Mouse (Mus musculus) cerebellum, postnatal 14 days (tissue): ENCODE data around the gene Snrpd2.
"Not testable (repeated sequence)": the region's sequence is repeated elsewhere in the genome, so short reads cannot be mapped to it uniquely, and the experiment has no call there.

ENCODE experiments used
- DNase-seq, 2 experiments: peaks; one replicate each; pipeline ENCODE4 v3.0.0; 2021; ENCODE audit warnings: mixed read lengths in 2 of 2

The Snrpd2 gene

GRCm38 (mm10) chr7:19151121-19151520 lies 1.6 kb downstream of the Snrpd2 start:
- DNase-seq: not testable (repeated sequence)

DNA sequence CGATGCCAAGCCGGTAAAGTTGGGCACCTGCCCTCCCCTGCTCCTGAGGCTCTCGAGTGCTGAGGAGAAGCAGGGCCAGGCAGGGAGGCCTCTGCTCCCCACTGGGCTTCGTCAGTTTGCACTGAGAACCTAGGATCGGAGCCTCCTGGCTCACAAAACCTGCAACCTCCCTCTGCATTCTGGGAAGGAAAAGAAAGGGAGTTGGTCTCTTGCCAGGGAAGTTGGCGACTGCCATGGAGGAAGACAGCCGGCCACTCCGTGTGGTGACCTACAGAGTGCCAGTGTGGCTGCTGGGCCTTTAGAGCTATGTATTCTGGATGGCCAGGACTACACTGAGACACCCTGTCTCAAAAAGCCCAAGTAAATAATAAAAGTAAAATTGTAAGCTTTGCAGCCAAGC lies 5.3 kb downstream of the Snrpd2 start:
- peak; percentile 56 to 71 for DNase-seq

GRCm38 (mm10) chr7:19155825-19156475 lies 6.4 kb downstream of the Snrpd2 start:
- peak in 1 of 2 experiments; percentile 61 for DNase-seq

DNA sequence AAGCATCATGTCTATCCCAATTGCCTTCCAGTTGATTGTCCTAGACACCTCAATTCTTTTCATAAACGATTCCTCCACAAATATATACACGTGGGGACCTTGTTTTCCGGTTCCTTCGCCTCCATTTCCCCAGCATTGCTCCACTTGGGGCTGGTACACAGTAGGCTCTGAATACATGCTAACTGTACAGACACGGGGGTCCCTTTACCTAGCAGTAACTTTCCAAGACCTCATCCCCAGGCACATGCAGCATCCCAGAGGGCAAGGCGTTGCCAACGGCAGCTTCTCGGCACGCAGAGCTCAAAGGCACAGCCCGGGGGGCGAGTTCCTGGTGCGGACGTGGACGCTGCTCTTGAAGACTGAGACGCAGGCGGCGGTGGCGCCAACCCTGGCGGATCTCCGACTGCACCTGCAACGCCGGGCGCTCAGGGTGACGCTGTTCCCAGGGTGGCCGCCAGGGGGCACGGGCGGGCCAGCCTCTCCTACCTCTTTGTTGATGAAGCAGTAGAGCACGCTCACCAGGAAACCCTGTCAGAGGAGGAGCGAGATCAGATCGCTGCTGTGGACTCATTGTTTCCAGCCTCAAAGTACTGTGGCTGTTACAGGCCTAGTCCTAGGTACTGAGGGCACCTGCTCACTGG lies 7.8 kb downstream of the Snrpd2 start:
- DNase-seq: peak; percentile 97 to 98

DNA sequence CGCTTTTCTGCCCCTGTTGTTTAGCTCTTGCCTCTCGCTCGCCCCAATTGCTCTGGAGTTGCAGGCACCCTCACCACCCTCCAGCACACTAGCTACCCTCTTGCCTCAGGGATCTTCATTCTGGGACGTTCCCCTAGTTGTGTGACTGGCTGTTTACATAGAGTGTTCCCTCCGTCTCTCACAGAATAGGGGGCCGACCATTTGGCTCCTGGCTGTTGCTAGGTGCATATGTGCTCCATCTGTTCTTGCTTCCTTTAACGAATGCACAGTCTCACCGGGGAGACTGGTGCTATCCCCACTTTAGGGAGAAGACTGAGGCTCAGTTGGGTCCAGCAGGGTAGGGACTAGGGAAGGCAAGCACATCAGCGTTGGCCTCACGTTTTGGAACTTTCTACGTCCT lies 9.1 kb downstream of the Snrpd2 start:
- DNase-seq: no peak

DNA sequence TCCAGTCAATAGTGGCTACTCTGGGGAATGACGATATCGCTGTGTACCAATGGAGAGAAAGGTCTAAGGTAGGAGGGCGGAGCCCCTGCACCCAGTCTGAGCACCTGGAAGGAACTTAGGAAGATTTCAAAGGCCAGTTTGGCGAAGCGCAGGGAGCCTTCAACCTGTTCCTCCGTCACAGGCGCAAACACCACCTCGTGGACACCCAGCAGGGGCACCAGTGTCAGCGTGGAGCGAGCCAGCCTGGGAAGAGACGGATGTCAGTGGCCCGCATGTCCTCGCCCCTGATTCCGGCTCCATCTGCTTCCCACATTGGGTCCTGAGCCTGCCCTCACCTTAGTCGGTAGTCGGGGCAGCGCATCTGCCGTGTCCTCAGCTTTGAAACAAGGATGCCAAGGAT lies 9.9 kb downstream of the Snrpd2 start:
- DNase-seq: no peak

DNA sequence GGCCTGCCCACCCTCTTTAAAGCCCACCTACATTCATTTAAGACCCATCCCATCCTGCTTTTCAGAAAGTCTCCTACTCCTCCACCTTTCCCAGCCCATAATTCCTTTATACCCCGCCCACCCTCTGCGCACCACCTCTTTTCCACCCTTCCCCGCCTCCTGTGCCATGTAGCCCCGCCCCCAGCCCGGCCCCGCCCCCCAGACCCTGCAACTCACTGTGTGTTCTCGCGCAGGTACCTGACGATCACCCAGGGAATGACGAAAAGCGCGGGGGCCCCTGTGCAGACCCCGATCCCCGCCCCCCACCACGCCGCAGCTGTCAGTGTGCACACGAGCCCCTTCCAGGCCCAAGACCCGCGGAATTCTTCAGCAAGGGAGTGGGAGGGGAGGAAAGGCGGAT lies 10.6 kb downstream of the Snrpd2 start:
- DNase-seq: peak in 1 of 2 experiments; percentile 52

GRCm38 (mm10) chr7:19162928-19163327 lies 13.4 kb downstream of the Snrpd2 start:
- DNase-seq: no peak

- DNase-seq: no peak
Observed at GRCm38 (mm10) chr7:19163752-19164151, 14.2 kb downstream of the Snrpd2 start.

DNA sequence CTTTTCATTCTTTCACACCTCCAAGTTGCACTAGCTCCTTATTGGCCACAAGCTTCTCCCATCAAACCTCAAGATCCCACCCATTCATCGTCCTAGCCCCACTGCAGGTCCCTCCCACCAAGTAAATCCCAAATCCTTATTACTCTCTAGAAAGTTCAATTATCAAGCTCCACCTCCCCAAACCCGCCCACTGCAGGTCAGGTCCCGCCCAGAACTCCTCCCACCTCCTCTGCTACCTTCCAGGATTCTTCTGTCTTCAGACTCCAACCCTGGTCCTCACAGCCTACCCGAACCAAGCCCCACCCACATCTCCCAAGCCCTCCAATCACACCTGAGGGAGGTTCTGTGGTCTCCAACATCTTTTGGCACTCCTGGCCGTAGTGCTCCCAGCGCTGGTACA lies 14.7 kb downstream of the Snrpd2 start:
- no peak for DNase-seq

DNA sequence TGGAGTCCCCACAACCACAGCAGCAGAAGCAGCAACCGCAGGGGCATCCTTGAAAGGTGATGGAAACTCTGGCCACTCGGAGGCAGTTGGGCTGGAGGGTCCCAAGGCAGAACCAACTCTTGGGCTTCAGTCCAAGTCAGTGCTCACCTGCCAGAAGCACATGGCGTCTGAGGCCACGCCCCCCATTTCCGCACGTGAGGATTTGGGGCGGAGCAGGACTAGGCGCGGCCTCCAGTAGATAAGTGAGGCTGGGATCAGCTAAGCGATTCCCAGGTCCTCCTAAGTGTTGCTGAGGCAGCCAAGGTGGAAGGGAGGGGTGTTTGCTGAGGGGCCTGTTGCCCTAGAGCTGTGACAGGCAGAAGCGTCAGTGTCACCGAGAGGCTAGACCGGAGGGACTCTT lies 15.5 kb downstream of the Snrpd2 start:
- no peak for DNase-seq

GRCm38 (mm10) chr7:19165656-19166423 lies 16.3 kb downstream of the Snrpd2 start, which contains the start of gene Gipr:
TSS of gene Gipr (minus strand) at chr7:19166127.
- DNase-seq: no peak

GRCm38 (mm10) chr7:19166990-19167389 lies 17.5 kb downstream of the Snrpd2 start:
- DNase-seq: no peak

DNA sequence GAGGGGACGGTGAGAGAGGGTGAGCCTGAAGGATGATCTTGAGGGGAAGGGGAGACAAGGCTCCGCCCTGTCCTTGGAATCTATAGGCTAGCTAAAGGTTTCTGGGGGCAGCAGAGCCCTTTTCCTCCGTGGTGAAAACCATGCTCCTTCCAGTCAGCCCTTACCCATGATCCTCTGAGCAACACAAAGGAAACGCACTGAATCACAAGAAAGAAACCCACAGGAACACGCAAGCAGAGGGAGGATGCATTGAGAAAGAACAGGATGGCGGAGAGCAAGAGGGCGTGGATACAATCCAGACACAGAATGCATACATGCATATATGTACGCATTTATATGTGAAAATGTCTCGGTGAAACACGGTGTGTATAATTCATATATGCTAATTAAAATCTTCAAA lies 20.0 kb downstream of the Snrpd2 start:
- DNase-seq: no peak

DNA sequence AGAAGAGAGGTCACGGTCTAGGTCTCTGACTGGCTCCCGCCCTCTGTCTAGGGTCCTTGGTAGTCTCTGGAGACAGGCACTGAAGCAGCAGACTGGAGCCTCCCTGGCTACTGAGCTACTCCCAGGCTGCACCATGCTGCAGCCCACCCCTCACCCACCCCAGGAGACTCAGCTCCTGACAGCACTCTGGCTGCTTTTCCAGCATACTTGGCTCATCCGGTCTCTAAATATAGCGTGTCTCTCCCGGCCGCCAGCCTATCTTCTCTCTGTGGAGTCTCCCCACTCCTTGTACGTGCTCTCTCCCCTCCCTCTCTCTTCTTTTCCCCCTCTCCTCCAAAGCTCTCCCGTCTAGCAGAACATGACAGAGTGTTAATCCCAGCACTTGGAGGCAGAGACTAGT lies 20.6 kb downstream of the Snrpd2 start:
- DNase-seq: no peak

DNA sequence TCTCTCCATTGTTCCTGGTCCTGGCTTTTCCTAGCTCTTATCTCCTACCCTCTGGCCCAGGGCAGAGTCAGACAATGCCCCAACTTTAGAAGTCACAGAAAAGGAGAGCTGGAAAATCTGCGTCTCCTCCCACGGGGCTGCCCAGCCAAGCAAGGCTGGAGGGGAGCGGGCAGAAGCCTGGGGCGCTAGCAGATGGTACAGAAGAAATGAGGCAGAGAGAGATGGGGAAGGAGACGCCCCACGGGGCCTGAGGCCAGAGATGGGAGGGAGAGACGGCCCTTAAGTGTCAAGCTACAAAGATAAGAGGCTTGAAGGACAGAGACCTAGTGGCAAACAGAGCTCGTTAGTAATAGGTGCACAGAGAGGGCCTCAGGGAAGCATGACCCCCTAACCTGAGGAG lies 22.3 kb downstream of the Snrpd2 start:
- DNase-seq: no peak

DNA sequence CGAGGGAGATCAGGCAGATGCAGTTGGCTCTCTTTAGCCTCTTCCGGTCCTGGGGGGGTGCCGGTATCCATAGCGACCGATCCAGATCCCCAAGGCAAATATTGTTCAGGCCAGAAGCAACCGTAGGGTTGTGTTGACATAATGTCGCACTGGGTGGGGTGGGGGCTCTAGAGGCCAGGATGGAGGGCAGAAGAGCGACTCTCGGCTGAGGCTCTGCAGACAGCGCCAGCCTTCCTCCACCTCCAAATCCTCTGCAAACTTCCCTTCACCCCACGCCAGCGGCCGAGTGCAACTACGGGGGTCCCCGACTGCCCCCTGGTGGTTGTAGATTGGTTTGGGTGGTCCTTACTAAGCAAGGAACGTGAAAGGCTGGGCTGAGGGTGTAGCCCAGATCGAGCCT lies 23.4 kb downstream of the Snrpd2 start:
- peak; percentile 84 to 92 for DNase-seq

DNA sequence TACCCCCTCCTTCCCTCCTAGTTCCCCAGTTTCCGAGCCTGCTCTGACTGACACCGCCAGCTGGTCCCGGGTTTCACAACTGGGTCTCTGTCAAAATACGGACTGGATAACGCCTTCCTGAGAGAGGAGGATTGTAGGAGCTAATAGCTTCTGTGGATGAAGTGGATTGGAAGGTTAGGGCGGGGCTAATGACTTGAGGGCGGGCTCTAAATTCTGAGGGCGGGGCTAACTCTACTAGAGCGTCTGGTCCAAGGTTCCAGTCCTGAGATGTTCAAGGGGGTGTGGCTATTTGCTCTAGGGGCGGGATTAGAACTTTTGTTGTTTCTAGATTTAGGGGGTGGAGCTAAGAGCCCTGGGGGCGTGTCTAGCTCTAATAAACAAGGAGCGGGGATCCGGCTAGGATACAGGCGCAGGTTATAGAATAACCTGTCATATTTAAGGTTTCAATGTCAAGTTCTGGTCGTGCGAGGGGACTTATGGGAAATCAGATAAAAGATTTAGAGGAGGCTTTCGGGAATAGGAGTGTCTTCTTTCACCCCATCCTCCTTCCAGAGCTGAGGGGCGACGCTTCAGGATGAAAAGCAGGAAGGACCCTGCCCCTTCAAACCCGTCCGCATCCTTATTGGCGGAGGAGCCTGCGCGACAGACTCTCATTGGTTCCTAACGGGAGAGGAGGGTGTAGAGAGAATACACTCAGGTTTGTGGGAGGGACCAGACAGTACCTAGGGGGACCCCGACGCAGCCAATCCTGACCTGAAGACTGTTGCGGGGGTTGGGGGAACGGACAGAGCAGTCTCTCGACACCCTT lies 26.4 kb downstream of the Snrpd2 start, which contains the start of gene Eml2:
Gene Eml2 (plus strand): TSS at position 714 of the 808 bp plus-strand sequence.
- DNase-seq: peak; percentile 83 to 84

DNA sequence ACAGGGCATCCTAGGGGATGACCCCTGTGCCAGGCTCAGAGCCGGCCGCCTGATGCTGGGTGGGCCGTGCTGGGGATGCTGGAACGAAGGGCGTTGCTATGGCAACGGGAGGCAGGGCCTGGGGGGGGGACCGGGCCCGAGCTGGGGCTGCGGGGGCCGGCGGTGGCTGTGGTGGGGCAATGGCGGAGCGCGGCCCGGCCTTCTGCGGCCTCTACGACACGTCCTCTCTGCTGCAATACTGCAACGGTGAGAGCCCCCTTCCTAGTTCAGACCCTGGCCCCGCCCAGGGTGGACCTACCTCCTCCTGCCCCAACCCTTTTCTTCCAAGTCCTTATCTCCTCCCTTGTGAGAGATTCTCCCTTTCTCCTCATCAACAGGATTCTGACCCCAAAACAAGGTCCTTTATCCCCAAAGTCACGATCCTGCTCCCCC lies 27.0 kb downstream of the Snrpd2 start:
- no peak for DNase-seq

- DNase-seq: peak in 1 of 2 experiments; percentile 30
Observed at GRCm38 (mm10) chr7:19177216-19177615, 27.7 kb downstream of the Snrpd2 start.

DNA sequence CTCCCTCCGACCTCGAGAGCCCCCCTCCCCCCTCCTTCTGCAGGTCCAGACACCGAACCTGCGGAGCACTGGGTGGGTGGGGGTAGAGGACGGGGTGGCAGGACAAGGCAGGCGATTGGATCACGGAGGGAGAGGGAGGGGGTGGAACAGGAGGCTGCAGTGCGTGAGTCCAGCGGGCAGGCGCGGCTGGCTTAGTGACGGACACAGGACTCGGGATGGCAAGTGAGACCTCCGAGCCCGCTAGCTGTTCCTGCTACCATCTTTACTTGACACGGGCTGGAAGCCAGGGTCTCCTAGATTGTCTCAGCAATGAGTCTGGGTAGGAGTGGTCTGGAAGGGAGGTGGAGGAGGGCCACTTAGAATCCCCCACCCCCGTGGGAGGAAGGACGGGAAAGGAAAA lies 28.5 kb downstream of the Snrpd2 start:
- DNase-seq: peak in 1 of 2 experiments; percentile 51

DNA sequence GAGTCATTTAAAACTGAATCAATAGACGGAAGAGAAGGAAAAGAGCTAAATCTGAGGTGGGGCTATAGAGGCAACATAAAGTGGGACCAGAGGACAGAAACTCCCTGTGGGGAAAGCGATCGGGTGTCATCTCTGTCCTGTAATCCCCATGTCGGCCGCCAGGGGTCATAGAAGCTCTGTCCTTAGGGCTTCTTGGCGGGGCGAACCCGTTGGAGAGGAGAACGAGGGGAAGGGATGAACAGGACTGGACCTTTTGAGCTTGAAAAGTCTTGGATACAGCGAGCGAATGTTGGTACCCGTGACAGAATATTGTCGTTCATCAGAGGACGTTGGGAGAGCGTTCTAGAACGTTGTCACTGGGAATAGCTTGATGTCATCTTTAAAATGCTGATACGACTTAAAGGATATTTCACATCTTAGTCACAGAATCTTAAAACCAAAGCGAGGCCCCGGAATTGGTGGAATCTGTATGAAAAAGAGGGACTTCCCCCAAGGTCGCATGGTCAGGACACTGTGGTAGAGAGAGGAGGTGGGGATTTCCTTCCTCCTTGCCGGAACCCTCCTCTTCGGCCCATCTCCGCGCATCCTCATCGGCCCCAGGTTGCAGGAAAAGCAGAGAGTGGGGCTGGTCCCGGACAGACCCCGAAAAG lies 29.0 kb downstream of the Snrpd2 start:
- DNase-seq: peak; percentile 87 to 93
